Mouse (Mus musculus) bone marrow macrophage, adult 2 months (primary cell): ENCODE data around the gene Rnd3. TPM values are rescaled to one million over a fixed set of nuclear protein-coding genes. Genes with fewer than 3 reads are reported as not detected.

ENCODE experiments used
- H3K27ac ChIP-seq: 2 replicates; pipeline ENCODE4 v1.5.1; 2012; ENCODE audit warnings: low read depth, low read length; ENCODE audit not compliant: insufficient read depth
- H3K4me1 ChIP-seq: 2 replicates; pipeline ENCODE4 v1.6.1; 2012; ENCODE audit warnings: low read length; ENCODE audit not compliant: control insufficient read depth, insufficient read depth
- H3K4me3 ChIP-seq: 2 replicates; pipeline ENCODE4 v1.5.1; 2012; ENCODE audit warnings: mild to moderate bottlenecking, low read length, moderate library complexity; ENCODE audit not compliant: insufficient read depth
- CTCF ChIP-seq: IDR thresholded peaks from 2 replicates; pipeline ENCODE4 v1.5.1; 2012; ENCODE audit warnings: low read depth, mild to moderate bottlenecking, low read length, moderate library complexity
- POLR2A ChIP-seq: IDR thresholded peaks from 2 replicates; pipeline ENCODE4 v1.6.1; 2012; ENCODE audit warnings: mild to moderate bottlenecking, low read depth, low read length, borderline replicate concordance
- polyA plus RNA-seq: library from polyadenylated mRNA; stranded (reverse); fragments of >200 nt; gene quantifications from 2 replicates; pipeline ENCODE4 v1.2.4, GENCODE M21; 2012; ENCODE audit not compliant: missing spikeins, insufficient read depth, insufficient read length

Gene Rnd3
- polyA plus RNA-seq, 1 experiment: 53.1 TPM

- no peaks in the 10 kb centered on the region for H3K4me1 ChIP-seq
- no peak overlapping the region for H3K27ac ChIP-seq
- TF ChIP-seq CTCF (no peak), POLR2A (no peak)
- no peak overlapping the region for H3K4me3 ChIP-seq
These were observed 16.7 kb downstream of the Rnd3 start for GRCm38 (mm10) chr2:51132181-51132580.

- TF ChIP-seq POLR2A: no peak
- TF ChIP-seq CTCF: no peak
- H3K4me1 ChIP-seq: no peaks in the 10 kb centered on the region
- no peak overlapping the region for H3K4me3 ChIP-seq
- no peak overlapping the region for H3K27ac ChIP-seq
These were observed 20.8 kb downstream of the Rnd3 start for GRCm38 (mm10) chr2:51128090-51128489.

GRCm38 (mm10) chr2:51110271-51110670 lies 38.6 kb downstream of the Rnd3 start:
- Histone ChIP-seq H3K4me1 (peaks cover 7% of the 10 kb centered on the region; the same call in 1 of the 2 replicates), H3K4me3 (no peak overlapping the region), H3K27ac (no peak overlapping the region)
- TF ChIP-seq POLR2A (no peak), CTCF (no peak)

- H3K4me1 ChIP-seq: peaks cover 7% of the 10 kb centered on the region; the same call in 1 of the 2 replicates
- no peak overlapping the region for H3K4me3 ChIP-seq
- no peak overlapping the region for H3K27ac ChIP-seq
- TF ChIP-seq CTCF (no peak), POLR2A (no peak)
These were observed 40.3 kb downstream of the Rnd3 start for GRCm38 (mm10) chr2:51108631-51109030.

GRCm38 (mm10) chr2:51101187-51101586 lies 47.7 kb downstream of the Rnd3 start:
- Histone ChIP-seq H3K4me1 (0 out of 2 replicates have a peak, but pooled peaks cover 3% of the 10 kb centered on the region), H3K27ac (no peak overlapping the region), H3K4me3 (no peak overlapping the region)
- TF ChIP-seq POLR2A (no peak), CTCF (no peak)

- Histone ChIP-seq H3K4me3 (no peak overlapping the region), H3K4me1 (0 out of 2 replicates have a peak, but pooled peaks cover 3% of the 10 kb centered on the region), H3K27ac (no peak overlapping the region)
- no peak for TF ChIP-seq POLR2A
- no peak for TF ChIP-seq CTCF
These were observed 48.9 kb downstream of the Rnd3 start for GRCm38 (mm10) chr2:51099987-51100386.

- TF ChIP-seq POLR2A (no peak), CTCF (no peak)
- H3K4me1 ChIP-seq: 0 out of 2 replicates have a peak, but pooled peaks cover 3% of the 10 kb centered on the region
- H3K27ac ChIP-seq: no peak overlapping the region
- H3K4me3 ChIP-seq: no peak overlapping the region
These were observed 49.7 kb downstream of the Rnd3 start for GRCm38 (mm10) chr2:51099240-51099639.

- TF ChIP-seq CTCF (no peak), POLR2A (no peak)
- Histone ChIP-seq H3K4me1 (no peaks in the 10 kb centered on the region), H3K27ac (no peak overlapping the region), H3K4me3 (no peak overlapping the region)
These were observed 58.2 kb downstream of the Rnd3 start for GRCm38 (mm10) chr2:51090688-51091087.

- H3K27ac ChIP-seq: no peak overlapping the region
- H3K4me3 ChIP-seq: no peak overlapping the region
- H3K4me1 ChIP-seq: no peaks in the 10 kb centered on the region
- no peak for TF ChIP-seq POLR2A
- no peak for TF ChIP-seq CTCF
These were observed 58.9 kb downstream of the Rnd3 start for GRCm38 (mm10) chr2:51090049-51090448.

- Histone ChIP-seq H3K4me3 (no peak overlapping the region), H3K27ac (no peak overlapping the region), H3K4me1 (no peaks in the 10 kb centered on the region)
- TF ChIP-seq POLR2A (no peak), CTCF (no peak)
These were observed 59.9 kb downstream of the Rnd3 start for GRCm38 (mm10) chr2:51088843-51089573.

- Histone ChIP-seq H3K27ac (no peak overlapping the region), H3K4me3 (no peak overlapping the region), H3K4me1 (no peaks in the 10 kb centered on the region)
- no peak for TF ChIP-seq CTCF
- TF ChIP-seq POLR2A: no peak
These were observed 60.8 kb downstream of the Rnd3 start for GRCm38 (mm10) chr2:51088123-51088453.
